Mouse (Mus musculus): ENCODE measurements around the gene Per1.

Gene Per1

DNA sequence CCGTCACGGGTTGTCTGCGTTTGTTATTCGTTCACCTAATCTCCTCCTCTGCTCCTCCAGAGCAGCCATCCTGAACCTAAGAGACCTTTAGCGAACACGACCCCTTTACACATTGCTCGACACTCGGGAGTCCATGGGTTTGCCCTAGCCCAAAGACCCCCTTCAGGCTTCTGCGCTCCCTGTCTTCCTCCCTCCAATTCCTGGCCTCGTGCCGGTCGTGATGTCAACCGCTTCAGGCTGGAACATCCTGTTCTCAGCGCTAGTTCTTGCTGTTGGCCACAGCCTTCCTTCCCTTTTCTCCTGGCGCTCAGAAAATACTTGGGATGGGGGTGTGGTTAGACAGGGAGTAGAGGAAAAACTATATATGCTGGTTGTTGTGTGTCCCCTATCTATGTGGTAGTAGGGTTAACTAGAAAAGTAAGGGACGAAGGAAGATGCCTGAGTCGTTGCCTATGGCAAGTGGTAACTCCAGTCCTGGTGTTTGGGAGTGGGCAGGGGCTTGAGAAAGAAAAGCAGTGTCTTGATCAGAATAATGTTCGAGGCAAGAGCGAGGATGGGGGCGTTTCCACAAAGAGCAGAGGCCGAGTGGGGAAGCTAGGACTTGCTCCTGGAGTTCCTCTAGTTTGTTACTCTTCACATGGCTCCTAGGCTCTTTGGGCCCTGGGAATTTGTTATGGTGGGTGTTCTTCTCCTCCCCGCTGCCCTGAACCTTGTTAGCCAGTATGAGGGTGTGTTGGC lies 4.3 kb downstream of the Per1 start:
- no peak for DNase-seq (ENCODE audit: low read depth)

- peak; percentile 83 for DNase-seq (ENCODE audit: low read depth)
Observed at GRCm38 (mm10) chr11:69099915-69100345, 4.9 kb downstream of the Per1 start.

- no peak for DNase-seq (ENCODE audit: low read depth)
Observed at GRCm38 (mm10) chr11:69100639-69101360, 5.8 kb downstream of the Per1 start.

- DNase-seq (ENCODE audit: low read depth) = no peak
Observed at GRCm38 (mm10) chr11:69101604-69102402, 6.8 kb downstream of the Per1 start.

DNA sequence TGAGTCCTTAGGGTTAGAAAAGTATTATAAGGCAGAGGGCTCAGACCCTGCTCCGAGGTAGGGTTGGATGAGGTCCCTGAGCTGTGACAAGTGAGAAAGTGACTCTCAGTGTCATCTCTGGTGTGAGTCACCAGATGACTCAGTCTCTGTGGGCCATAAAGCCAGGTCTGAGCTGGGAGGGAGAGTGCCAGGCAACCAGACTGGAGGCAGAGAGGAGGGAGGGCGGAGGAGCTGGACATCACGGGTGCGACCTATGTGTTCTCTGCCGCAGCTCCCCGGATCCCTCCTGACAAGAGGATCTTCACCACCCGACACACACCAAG lies 7.3 kb downstream of the Per1 start:
- DNase-seq (ENCODE audit: low read depth) = no peak

- no peak for DNase-seq (ENCODE audit: low read depth)
Observed at GRCm38 (mm10) chr11:69103121-69103520, 8.1 kb downstream of the Per1 start.

DNA sequence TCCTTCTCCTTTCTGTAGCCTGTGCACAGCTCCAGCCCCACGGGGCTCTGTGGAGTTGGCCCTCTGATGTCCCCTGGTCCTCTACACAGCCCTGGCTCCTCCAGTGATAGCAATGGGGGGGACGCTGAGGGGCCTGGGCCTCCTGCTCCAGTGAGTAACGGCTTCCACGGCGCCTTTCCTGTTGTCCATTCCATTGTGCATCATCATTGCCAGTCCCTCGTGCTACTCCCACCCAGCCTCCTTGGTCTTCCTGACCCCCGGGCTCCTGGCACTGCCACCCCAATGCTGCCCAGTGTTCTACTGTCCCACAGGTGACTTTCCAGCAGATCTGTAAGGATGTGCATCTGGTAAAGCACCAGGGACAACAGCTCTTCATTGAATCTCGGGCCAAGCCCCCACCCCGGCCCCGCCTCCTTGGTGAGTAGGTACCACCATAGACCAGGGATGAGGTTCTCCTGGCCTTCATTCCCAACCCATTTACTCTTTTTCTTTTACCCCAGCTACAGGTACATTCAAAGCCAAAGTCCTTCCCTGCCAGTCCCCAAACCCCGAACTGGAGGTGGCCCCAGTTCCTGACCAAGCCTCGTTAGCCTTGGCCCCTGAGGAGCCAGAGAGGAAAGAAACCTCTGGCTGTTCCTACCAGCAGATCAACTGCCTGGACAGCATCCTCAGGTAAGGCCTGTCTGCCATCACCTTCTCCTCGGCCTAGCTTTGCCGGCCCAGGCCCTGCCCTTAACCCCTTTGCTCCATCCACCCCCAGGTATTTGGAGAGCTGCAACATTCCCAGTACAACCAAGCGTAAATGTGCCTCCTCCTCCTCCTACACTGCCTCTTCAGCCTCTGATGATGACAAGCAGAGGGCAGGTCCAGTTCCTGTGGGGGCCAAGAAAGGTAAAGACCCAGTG lies 8.8 kb downstream of the Per1 start:
- no peak for DNase-seq (ENCODE audit: low read depth)

DNA sequence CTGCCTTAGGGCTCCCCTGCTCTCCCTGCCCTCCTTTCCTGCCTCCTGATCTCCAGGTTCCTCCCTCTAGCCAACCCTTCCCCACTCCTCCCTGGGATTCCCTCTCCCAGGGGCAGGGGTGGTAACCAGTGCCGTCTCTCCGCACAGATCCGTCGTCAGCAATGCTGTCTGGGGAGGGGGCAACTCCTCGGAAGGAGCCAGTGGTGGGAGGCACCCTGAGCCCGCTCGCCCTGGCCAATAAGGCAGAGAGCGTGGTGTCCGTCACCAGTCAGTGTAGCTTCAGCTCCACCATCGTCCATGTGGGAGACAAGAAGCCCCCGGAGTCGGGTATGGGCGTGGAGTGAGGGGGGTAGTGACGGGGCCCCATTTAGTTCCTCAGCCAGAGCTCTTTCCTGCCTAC lies 9.5 kb downstream of the Per1 start:
- DNase-seq (ENCODE audit: low read depth) = no peak

DNA sequence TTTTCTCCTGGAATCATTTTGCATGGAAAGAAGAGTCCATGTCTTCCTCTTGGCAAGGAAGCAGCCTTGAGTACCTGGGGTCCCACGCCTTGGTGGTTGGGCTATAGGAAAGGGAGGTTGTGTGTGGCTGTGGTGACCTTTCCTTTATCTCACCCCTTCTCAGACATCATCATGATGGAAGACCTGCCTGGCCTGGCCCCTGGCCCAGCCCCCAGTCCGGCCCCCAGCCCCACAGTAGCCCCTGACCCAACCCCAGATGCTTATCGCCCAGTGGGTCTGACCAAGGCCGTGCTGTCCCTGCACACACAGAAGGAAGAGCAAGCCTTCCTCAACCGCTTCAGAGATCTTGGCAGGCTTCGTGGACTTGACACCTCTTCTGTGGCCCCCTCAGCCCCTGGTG lies 10.2 kb downstream of the Per1 start:
- no peak for DNase-seq (ENCODE audit: low read depth)

- DNase-seq (ENCODE audit: low read depth) = no peak
Observed at GRCm38 (mm10) chr11:69105796-69106195, 10.8 kb downstream of the Per1 start.

DNA sequence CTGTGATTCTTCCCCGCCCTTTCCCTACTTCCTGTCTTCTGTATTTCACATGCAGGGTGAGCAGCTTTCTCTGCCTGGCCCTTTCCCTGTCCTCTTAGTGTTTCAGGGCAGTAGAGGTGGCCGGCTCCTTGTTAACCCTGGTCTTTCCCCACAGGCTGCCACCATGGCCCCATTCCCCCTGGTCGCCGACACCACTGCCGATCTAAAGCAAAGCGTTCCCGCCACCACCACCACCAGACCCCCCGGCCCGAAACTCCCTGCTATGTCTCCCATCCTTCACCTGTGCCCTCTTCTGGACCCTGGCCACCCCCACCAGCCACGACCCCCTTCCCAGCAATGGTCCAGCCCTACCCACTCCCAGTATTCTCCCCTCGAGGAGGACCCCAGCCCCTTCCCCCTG lies 11.3 kb downstream of the Per1 start:
- no peak for DNase-seq (ENCODE audit: low read depth)

- DNase-seq (ENCODE audit: low read depth) = no peak
Observed at GRCm38 (mm10) chr11:69106842-69107241, 11.8 kb downstream of the Per1 start.

GRCm38 (mm10) chr11:69107676-69108075 lies 12.7 kb downstream of the Per1 start:
- DNase-seq (ENCODE audit: low read depth) = no peak

DNA sequence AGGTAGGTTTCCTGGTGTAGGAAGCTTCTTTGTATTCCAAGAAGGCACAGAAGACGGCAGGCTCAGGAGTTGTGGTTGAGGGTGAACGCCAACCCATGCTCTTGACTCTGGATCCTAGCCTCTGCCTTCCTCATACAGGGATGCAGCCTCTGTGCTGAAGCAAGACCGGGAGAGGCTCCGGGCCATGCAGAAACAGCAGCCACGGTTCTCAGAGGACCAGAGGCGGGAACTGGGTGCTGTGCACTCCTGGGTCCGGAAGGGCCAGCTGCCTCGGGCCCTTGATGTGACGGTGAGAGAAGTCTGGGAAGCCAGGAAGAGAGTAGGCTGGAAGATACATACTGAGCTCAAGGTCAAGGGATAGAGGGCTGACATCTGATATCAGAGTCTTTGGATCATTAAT lies 13.2 kb downstream of the Per1 start:
- DNase-seq (ENCODE audit: low read depth) = no peak

- DNase-seq (ENCODE audit: low read depth) = no peak
Observed at GRCm38 (mm10) chr11:69109032-69109900, 14.2 kb downstream of the Per1 start.

DNA sequence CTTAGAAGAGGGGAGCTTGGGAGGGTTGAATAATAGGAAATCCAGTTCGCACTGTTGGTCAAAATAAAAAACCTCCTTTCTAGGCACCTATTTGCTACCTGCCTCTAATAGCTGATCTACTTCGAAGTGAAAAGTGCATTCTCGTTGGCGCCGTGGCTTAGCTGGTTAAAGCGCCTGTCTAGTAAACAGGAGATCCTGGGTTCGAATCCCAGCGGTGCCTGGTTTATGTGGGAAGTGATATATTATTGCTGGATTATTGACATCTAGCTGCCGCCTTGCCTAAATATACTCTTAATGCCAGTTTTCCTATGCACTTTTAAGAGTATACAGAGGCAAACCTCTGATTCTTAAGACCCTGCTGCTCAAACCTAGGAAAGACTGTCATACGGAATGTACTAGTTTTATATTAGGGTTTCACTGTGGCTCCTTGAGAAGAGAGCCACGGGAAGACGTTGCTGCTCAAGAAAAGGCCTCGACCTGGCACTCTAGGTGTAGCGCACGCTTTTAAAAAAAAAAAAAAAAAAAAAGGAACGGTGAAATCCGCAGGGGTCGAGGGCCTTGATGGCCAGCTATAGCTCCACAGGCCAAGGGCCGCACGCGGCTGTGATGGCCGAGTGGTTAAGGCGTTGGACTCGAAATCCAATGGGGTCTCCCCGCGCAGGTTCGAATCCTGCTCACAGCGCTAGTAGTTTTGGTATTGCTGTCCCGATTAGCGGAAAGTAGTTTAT lies 15.5 kb downstream of the Per1 start:
- peak; percentile 54 for DNase-seq (ENCODE audit: low read depth)

DNA sequence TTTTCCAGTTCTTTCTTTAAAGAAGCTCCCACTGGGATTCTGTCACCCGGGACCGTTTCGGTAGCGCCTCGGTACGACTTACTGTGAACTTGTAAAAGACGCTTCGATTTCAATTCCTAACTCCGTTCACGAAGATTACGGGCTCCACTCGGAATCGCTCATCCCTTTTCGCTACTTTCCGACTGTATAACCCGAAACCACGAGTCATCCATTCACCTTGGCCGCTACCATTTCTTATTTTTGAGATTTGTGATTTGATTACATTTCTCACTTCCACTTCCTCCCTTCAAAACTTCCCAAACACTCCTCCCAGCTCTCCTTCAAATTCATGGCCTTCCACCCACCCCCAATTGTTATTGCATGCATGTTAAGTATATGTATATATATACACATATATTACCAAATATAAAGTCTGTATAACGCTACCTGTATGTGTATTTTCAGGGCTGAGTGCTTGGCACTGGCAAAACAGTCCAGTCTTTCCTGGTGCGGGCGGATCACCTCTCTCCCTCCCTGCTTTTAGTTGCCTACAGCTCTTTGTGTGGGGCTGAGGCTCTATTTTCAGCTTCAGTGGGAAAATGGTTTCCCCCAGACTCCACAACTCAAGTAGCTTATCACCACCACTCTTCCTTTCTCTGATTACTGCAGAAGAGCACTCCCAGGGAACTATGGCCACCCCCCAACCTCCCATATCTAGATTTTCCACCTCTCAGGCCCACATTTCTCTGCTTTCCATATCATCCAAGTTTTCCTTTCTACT lies 16.2 kb downstream of the Per1 start:
- no peak for DNase-seq (ENCODE audit: low read depth)

DNA sequence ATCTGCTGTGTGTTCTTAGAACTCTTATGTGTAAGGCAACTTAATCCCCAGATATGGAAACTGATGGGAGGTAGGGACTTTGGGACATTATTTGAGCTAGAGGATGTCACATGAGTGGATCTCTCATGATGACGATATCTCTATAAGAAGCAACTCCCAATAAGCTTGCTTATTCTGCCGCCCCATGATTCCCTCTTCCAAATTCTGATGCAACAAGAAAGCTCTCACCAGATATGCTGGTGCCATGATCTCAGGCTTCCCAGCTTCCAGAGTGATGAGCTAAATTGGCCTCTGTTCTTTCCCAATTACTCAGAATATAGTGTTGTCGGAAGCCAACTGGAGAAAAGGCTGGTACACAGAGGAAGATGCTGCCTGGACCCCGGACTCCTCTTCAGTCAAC lies 16.8 kb downstream of the Per1 start:
- DNase-seq (ENCODE audit: low read depth) = no peak

DNA sequence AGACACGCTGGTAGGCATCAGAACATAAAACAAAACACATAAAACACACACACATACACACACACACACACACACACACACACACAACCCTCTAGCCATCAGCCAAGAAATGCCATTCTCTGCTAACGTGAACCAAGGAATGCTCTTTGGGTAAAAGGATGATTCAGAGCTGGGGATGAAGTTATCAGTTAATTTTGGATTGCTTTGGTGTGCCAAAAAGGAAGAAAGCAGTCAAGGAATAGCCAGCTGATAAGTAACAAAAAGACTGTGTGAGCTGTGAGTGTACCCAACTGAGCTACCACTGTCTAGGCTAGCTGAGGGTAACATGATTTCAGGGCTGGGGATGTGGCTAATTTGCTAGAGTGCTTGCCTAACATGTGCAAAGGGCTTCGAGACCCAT lies 19.0 kb downstream of the Per1 start:
- no peak for DNase-seq (ENCODE audit: low read depth)

DNA sequence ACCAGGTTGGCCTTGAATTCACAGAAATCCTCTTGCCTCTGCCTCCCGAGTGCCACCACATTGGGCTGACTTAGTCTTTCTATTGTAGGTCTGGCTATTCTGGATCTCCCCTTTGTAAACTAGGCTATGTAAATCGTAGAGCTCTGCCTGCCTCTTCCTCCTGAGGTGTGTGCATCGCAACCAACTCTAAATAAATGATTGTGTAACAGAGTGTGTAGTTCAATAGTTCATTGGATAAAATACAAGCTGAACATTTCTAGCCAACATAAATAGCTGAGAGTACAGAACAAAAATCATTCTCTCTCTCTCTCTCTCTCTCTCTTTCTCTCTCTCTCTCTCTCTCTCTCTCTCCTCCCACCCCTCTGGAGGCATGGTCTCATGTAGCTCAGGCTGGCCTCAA lies 19.6 kb downstream of the Per1 start:
- DNase-seq (ENCODE audit: low read depth) = no peak
